Mouse (Mus musculus) CH12.LX (cell line): ENCODE results near the gene Sugt1. TPM values are rescaled to one million over a fixed set of nuclear protein-coding genes. Genes with fewer than 3 reads are reported as not detected.

ENCODE experiments used
- DNase-seq: peaks from one replicate; pipeline ENCODE4 v3.0.0-alpha.2; 2013; ENCODE audit errors: extremely low read depth
- H3K27ac ChIP-seq: 2 replicates; pipeline ENCODE4 v1.5.1; 2012; ENCODE audit warnings: low read depth, mild to moderate bottlenecking, control low read depth, moderate library complexity; ENCODE audit not compliant: insufficient read depth
- H3K27me3 ChIP-seq: replicated peaks from 2 replicates; pipeline ENCODE3; 2012; ENCODE audit warnings: inconsistent platforms
- H3K36me3 ChIP-seq, 2 experiments: replicated peaks in 1 of 2; 2 replicates each; pipeline versions ENCODE3 to v1.6.1; 2012; ENCODE audit warnings: inconsistent platforms in 1 of 2, low read length in 1 of 2, mild to moderate bottlenecking in 1 of 2, mixed read lengths in 1 of 2, moderate library complexity in 1 of 2; ENCODE audit not compliant: control insufficient read depth in 1 of 2, insufficient read depth in 1 of 2
- H3K4me1 ChIP-seq, 2 experiments: 2 replicates each; pipeline ENCODE4 v1.6.1; 2012; ENCODE audit warnings: inconsistent platforms in 1 of 2, moderate library complexity in 1 of 2; ENCODE audit not compliant: insufficient read depth in 2 of 2, control insufficient read depth in 1 of 2
- H3K4me2 ChIP-seq: 2 replicates; pipeline ENCODE4 v1.6.1; 2012; ENCODE audit warnings: low read depth, mild to moderate bottlenecking, control low read depth; ENCODE audit not compliant: poor library complexity, insufficient read depth, severe bottlenecking
- H3K4me3 ChIP-seq, 3 experiments: fragments of 150-350 bp in 1 of 3; sonication (generic) in 1 of 3; replicated peaks in 1 of 3; 2 replicates each; pipeline versions ENCODE3 to v1.5.1; 2011 to 2012; ENCODE audit warnings: low read depth in 2 of 3, low read length in 2 of 3, mild to moderate bottlenecking in 2 of 3, moderate library complexity in 2 of 3, control low read depth in 1 of 3, improper control_type of control experiment in 1 of 3, inconsistent platforms in 1 of 3, mixed read lengths in 1 of 3; ENCODE audit not compliant: poor library complexity in 1 of 3
- H3K79me2 ChIP-seq: replicated peaks from 2 replicates; pipeline ENCODE4 v1.6.1; 2012; ENCODE audit warnings: mild to moderate bottlenecking, moderate library complexity; ENCODE audit not compliant: control insufficient read depth, poor library complexity, insufficient read depth, severe bottlenecking; ENCODE audit errors: extremely low read depth
- H3K9ac ChIP-seq: 2 replicates; pipeline ENCODE4 v1.6.1; 2012; ENCODE audit warnings: low read depth, mild to moderate bottlenecking, control low read depth, moderate library complexity; ENCODE audit not compliant: insufficient read depth
- H3K9me3 ChIP-seq: replicated peaks from 2 replicates; pipeline ENCODE3; 2012; ENCODE audit warnings: low read length, inconsistent platforms, mixed read lengths
- BHLHE40 ChIP-seq: IDR thresholded peaks from 2 replicates; pipeline ENCODE4 v1.6.1; 2011; ENCODE audit warnings: mild to moderate bottlenecking, low read depth, low read length, improper control_type of control experiment
- CHD2 ChIP-seq: IDR thresholded peaks from 2 replicates; pipeline ENCODE4 v1.6.1; 2011; ENCODE audit warnings: low read length, improper control_type of control experiment
- CTCF ChIP-seq, 2 experiments: IDR thresholded peaks in 1 of 2; conservative IDR thresholded peaks in 1 of 2; 2 replicates each; pipeline ENCODE4 v1.5.1; 2011 to 2012; ENCODE audit warnings: low read depth in 2 of 2, low read length in 2 of 2, improper control_type of control experiment in 1 of 2, inconsistent platforms in 1 of 2, mild to moderate bottlenecking in 1 of 2, moderate library complexity in 1 of 2
- E2F4 ChIP-seq: IDR thresholded peaks from 2 replicates; pipeline ENCODE4 v1.6.1; 2011; ENCODE audit warnings: low read depth, low read length, improper control_type of control experiment; ENCODE audit not compliant: insufficient replicate concordance
- ELF1 ChIP-seq: IDR thresholded peaks from 2 replicates; pipeline ENCODE4 v1.6.1; 2014; ENCODE audit warnings: low read depth, mild to moderate bottlenecking, inconsistent platforms, low read length, improper control_type of control experiment
- EP300 ChIP-seq: IDR thresholded peaks from 2 replicates; pipeline ENCODE4 v1.6.1; 2011; ENCODE audit warnings: low read length, improper control_type of control experiment
- ETS1 ChIP-seq: conservative IDR thresholded peaks from 2 replicates; pipeline ENCODE4 v1.6.1; 2012; ENCODE audit warnings: low read depth, mild to moderate bottlenecking, inconsistent platforms, low read length, improper control_type of control experiment, moderate library complexity
- HCFC1 ChIP-seq: IDR thresholded peaks from 2 replicates; pipeline ENCODE4 v1.6.1; 2012; ENCODE audit warnings: low read depth, mild to moderate bottlenecking, inconsistent platforms, low read length, improper control_type of control experiment
- JUN ChIP-seq: IDR thresholded peaks from 2 replicates; pipeline ENCODE4 v1.6.1; 2011; ENCODE audit warnings: low read depth, mild to moderate bottlenecking, low read length, improper control_type of control experiment, moderate library complexity; ENCODE audit not compliant: insufficient read depth
- JUND ChIP-seq: conservative IDR thresholded peaks from 2 replicates; pipeline ENCODE4 v1.6.1; 2011; ENCODE audit warnings: low read depth, low read length, improper control_type of control experiment
- KAT2A ChIP-seq: IDR thresholded peaks from 2 replicates; pipeline ENCODE4 v1.6.1; 2012; ENCODE audit warnings: low read length, improper control_type of control experiment, inconsistent platforms; ENCODE audit not compliant: insufficient replicate concordance
- MXI1 ChIP-seq: IDR thresholded peaks from 2 replicates; pipeline ENCODE4 v1.6.1; 2011; ENCODE audit warnings: mild to moderate bottlenecking, low read depth, low read length, improper control_type of control experiment
- MYC ChIP-seq: IDR thresholded peaks from 2 replicates; pipeline ENCODE4 v1.6.1; 2011; ENCODE audit warnings: low read depth, mild to moderate bottlenecking, improper control_type of control experiment, low read length
- POLR2A ChIP-seq: IDR thresholded peaks from 2 replicates; pipeline ENCODE4 v1.6.1; 2011; ENCODE audit warnings: low read depth, mild to moderate bottlenecking, improper control_type of control experiment, low read length
- POLR2AphosphoS2 ChIP-seq: IDR thresholded peaks from 2 replicates; pipeline ENCODE4 v1.6.1; 2011; ENCODE audit warnings: low read depth, low read length, improper control_type of control experiment
- RAD21 ChIP-seq: IDR thresholded peaks from 2 replicates; pipeline ENCODE4 v1.6.1; 2011; ENCODE audit warnings: low read depth, mild to moderate bottlenecking, low read length, improper control_type of control experiment, moderate library complexity
- RCOR1 ChIP-seq: conservative IDR thresholded peaks from 2 replicates; pipeline ENCODE4 v1.6.1; 2012; ENCODE audit warnings: low read depth, mild to moderate bottlenecking, inconsistent platforms, low read length, improper control_type of control experiment
- TBP ChIP-seq: conservative IDR thresholded peaks from 2 replicates; pipeline ENCODE4 v1.6.1; 2011; ENCODE audit warnings: low read depth, low read length, improper control_type of control experiment
- TCF12 ChIP-seq: IDR thresholded peaks from 2 replicates; pipeline ENCODE4 v1.6.1; 2014; ENCODE audit warnings: low read depth, mild to moderate bottlenecking, inconsistent platforms, low read length, improper control_type of control experiment
- ZC3H11A ChIP-seq: IDR thresholded peaks from 2 replicates; pipeline ENCODE4 v1.6.1; 2012; ENCODE audit warnings: low read depth, mild to moderate bottlenecking, inconsistent platforms, low read length, improper control_type of control experiment
- ZKSCAN1 ChIP-seq: IDR thresholded peaks from 2 replicates; pipeline ENCODE4 v1.6.1; 2012; ENCODE audit warnings: low read depth, inconsistent platforms, low read length, improper control_type of control experiment, borderline replicate concordance
- ZMIZ1 ChIP-seq: IDR thresholded peaks from 2 replicates; pipeline ENCODE4 v1.6.1; 2012; ENCODE audit warnings: low read depth, mild to moderate bottlenecking, inconsistent platforms, low read length, improper control_type of control experiment
- ZNF384 ChIP-seq: IDR thresholded peaks from 2 replicates; pipeline ENCODE4 v1.6.1; 2012; ENCODE audit warnings: low read depth, low read length, improper control_type of control experiment, inconsistent platforms
- dilution Hi-C: fragments of 300-500 bp; cut with MboI; formaldehyde crosslinking; loops from 2 replicates; pipeline ENCODE4 v1.14.3; 2020; ENCODE audit warnings: low sequenced_read_pairs; ENCODE audit not compliant: extremely low pct_unique_long_range_greater_than_20kb, extremely low pct_ligation_motif_present
- in situ Hi-C: fragments of 300-500 bp; cut with MboI; formaldehyde crosslinking; loops from 3 replicates; pipeline ENCODE4 v1.14.3; 2019; ENCODE audit warnings: low sequenced_read_pairs, low pct_ligation_motif_present, low pct_unique_long_range_greater_than_20kb, mixed read lengths
- polyA plus RNA-seq: library from polyadenylated mRNA; unstranded; fragments of >175 nt; gene quantifications from 2 replicates; pipeline ENCODE4 v1.2.1, GENCODE M21; 2012; ENCODE audit warnings: low read depth; ENCODE audit not compliant: insufficient read length
- total RNA-seq, 2 experiments: library from RNA; depleted of rRNA; stranded (reverse); fragments of 300-350 nt in 1 of 2; fragments of >200 nt in 1 of 2; gene quantifications; 2 replicates each; pipeline ENCODE4 v1.2.3; 2012 to 2014

The Sugt1 gene
- total and polyA plus RNA-seq, 3 experiments: 91.9 to 118 (median 114) TPM

DNA sequence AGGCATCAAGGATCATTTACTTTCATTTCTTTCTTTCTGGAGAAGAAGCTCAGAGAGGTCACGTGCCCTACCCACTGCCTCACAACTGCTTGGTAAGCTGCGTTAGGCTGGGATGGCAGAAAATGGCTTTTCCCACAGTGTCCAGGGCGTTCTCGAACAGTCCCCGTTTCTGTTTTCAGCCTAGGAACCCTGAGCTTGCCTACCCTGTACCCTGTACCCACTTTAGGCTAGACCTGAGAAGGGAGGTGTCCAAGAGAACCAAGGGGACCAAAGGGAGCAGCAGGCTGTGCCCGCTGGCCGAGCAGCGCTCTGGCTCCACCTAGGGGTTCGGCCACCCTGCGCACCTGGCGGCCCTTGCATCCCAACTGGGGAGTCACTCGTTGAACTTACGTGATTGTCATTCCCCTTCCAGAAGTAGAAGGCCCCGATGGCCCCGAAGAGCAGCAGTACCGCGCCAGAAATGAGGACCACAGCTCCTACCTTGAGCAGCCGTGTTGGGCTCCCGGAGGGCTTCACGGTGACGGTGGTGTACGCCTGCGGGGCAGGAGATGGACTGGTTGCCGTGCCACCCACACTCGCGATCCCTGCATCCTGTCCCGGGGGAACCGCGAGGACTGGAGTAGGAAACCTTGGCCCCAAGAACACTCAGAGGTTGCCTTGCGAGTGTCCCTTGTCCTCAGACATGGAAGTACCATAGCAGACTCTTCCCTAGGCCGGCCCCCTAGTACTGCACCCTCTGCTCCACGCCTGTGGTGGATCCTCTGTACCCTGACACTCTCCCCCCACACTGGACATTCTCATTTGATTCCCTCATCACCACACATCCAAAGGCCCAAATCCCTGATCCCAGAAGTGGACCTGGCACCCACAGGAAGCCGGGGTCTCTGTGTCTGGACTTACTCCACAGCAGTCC, 73.8 kb downstream of the Sugt1 start (continued):
- no peak for TF ChIP-seq ZKSCAN1
- no peak for TF ChIP-seq MYC
- no peak for TF ChIP-seq ZMIZ1
- no peak for TF ChIP-seq POLR2A
- peak; percentile 88 for TF ChIP-seq RAD21
- no peak for TF ChIP-seq ETS1
- no peak for TF ChIP-seq ELF1
- no peak for TF ChIP-seq CHD2
- TF ChIP-seq TCF12: no peak
- no peak for TF ChIP-seq JUND
- no peak for TF ChIP-seq HCFC1
- TF ChIP-seq BHLHE40: peak; percentile 90
- no peak for TF ChIP-seq EP300
- no peak for TF ChIP-seq MXI1
- no peak for TF ChIP-seq JUN
- TF ChIP-seq ZC3H11A: peak; percentile 30; the same call in 1 of the 2 replicates
- TF ChIP-seq E2F4: no peak
- no peak for TF ChIP-seq TBP
- peak; percentile 46 to 88; a peak in 3 of 4 replicates for TF ChIP-seq CTCF (conservative IDR thresholded peaks at IDR 0.05 in 1 of 2, IDR thresholded peaks at IDR 0.05 in 1 of 2; ENCODE audit: low read depth in 2 of 2, low read length in 2 of 2)

DNA sequence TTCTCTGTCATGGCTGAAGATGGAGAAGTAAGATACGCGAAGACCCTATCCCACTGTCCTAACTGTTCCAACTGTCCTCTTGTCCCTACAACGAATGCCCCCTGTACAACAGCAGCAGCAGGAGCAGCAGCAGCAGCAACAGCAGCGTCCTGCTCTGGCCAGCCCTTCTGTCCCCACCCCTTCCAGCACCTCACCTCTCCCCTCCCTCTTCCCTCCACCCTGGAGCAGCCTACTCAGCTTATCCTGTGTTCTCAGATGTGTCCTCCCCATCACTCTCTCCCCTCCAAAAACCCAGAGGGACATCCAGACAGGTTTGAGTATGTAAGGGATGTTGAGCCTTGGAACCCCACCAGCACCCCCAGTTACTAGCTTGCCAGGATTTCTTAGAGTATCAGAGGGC, 74.5 kb downstream of the Sugt1 start, which contains the start of gene Cnmd:
Gene Cnmd (minus strand): TSS at position 170 of the 400 bp plus-strand sequence.
- Histone ChIP-seq H3K9ac (peak within 1 kb of the TSS; percentile 15; the same call in 1 of the 2 replicates), H3K27me3 (no peaks in the 10 kb centered on the region), H3K36me3 (no peaks in the 10 kb centered on the region), H3K4me2 (peak within 1 kb of the TSS; percentile 80), H3K79me2 (no peaks in the 10 kb centered on the region), H3K27ac (no peak within 1 kb of the TSS), H3K4me3 (peak within 1 kb of the TSS in 2 of 3 experiments; percentile 46 to 53), H3K4me1 (peaks cover 4 to 6% of the 10 kb centered on the region in 2 experiments; a peak in 2 of 4 replicates), H3K9me3 (no peaks in the 10 kb centered on the region)
- dilution Hi-C loops: no loop called here
- in situ Hi-C loops: no loop called here
- TF ChIP-seq KAT2A (no peak), ZKSCAN1 (no peak), EP300 (no peak), ELF1 (no peak), RCOR1 (no peak), JUND (no peak), ZNF384 (no peak), POLR2AphosphoS2 (no peak), JUN (no peak)
- no peak for DNase-seq
